Comparison of ENCODE assay signal across 9 mouse cellular contexts in genomic region chr15:102178279-102178678, GRCm38 (mm10). TPM values are rescaled to one million over a fixed set of nuclear protein-coding genes. Genes with fewer than 3 reads are reported as not detected.
DNase-seq lines count a peak whose midpoint lies in the region; ATAC-seq and TF ChIP-seq lines count a peak whose summit lies in the region.
"Had no signal": no experiment of that assay in that cellular context is flagged by ENCODE, and none has a peak within 500 bp of the region (broad histone marks: within the 10 kb centered on the region; RNA-seq: fewer than 3 reads in every experiment).

No protein-coding gene starts in this region.

- H3K4me1 ChIP-seq in hindbrain, embryonic 11.5 days (replicated peaks; ENCODE audit: control insufficient read depth, insufficient read depth, low read length) = no peaks in the 10 kb centered on the region
- H3K4me1 ChIP-seq in hindbrain, embryonic 12.5 days = no peaks in the 10 kb centered on the region
- H3K4me1 ChIP-seq in intestine, postnatal 0 days (replicated peaks; ENCODE audit: control insufficient read depth, insufficient read depth, low read length) = no peaks in the 10 kb centered on the region
- H3K4me1 ChIP-seq in neural tube, embryonic 13.5 days (replicated peaks) = no peaks in the 10 kb centered on the region

- peak; percentile 96 for TF ChIP-seq CTCF in intestine, postnatal 0 days (IDR thresholded peaks at IDR 0.05; ENCODE audit: low read depth)

- H3K27me3 ChIP-seq in hindbrain, embryonic 11.5 days (ENCODE audit: control insufficient read depth, insufficient read depth, low read length) = no peaks in the 10 kb centered on the region
- H3K27me3 ChIP-seq in hindbrain, embryonic 12.5 days = no peaks in the 10 kb centered on the region
- H3K27me3 ChIP-seq in intestine, postnatal 0 days (replicated peaks; ENCODE audit: control insufficient read depth, insufficient read depth, low read length) = no peaks in the 10 kb centered on the region
- no peaks in the 10 kb centered on the region for H3K27me3 ChIP-seq in neural tube, embryonic 13.5 days

- H3K4me3 ChIP-seq in hindbrain, embryonic 11.5 days (ENCODE audit: low read depth, low read length) = no peak overlapping the region
- H3K4me3 ChIP-seq in hindbrain, embryonic 12.5 days = no peak overlapping the region
- no peak overlapping the region for H3K4me3 ChIP-seq in intestine, postnatal 0 days (ENCODE audit: low read depth, low read length)
- no peak overlapping the region for H3K4me3 ChIP-seq in neural tube, embryonic 13.5 days

- intact Hi-C loops in left cerebral cortex, postnatal 36 days (cut with DNase I) = loop anchor here (2.0 kb wide), 1 partner anchor 47 kb away; no protein-coding TSS in a partner anchor

- H3K9me3 ChIP-seq in hindbrain, embryonic 11.5 days (ENCODE audit: control insufficient read depth, low read length) = no peaks in the 10 kb centered on the region
- no peaks in the 10 kb centered on the region for H3K9me3 ChIP-seq in hindbrain, embryonic 12.5 days (replicated peaks)
- no peaks in the 10 kb centered on the region for H3K9me3 ChIP-seq in intestine, postnatal 0 days (ENCODE audit: control insufficient read depth)
- H3K9me3 ChIP-seq in neural tube, embryonic 13.5 days = no peaks in the 10 kb centered on the region

- no peaks in the 10 kb centered on the region for H3K36me3 ChIP-seq in hindbrain, embryonic 11.5 days (ENCODE audit: control insufficient read depth, insufficient read depth, low read length)
- H3K36me3 ChIP-seq in hindbrain, embryonic 12.5 days = no peaks in the 10 kb centered on the region
- peaks cover 5% of the 10 kb centered on the region; the same call in 1 of the 2 replicates for H3K36me3 ChIP-seq in intestine, postnatal 0 days (ENCODE audit: control insufficient read depth, insufficient read depth)
- H3K36me3 ChIP-seq in neural tube, embryonic 13.5 days = peaks cover 16% of the 10 kb centered on the region

- H3K4me2 ChIP-seq in hindbrain, embryonic 11.5 days (replicated peaks; ENCODE audit: low read depth, low read length) = no peak overlapping the region
- no peak overlapping the region for H3K4me2 ChIP-seq in hindbrain, embryonic 12.5 days (replicated peaks)
- no peak overlapping the region for H3K4me2 ChIP-seq in intestine, postnatal 0 days (replicated peaks; ENCODE audit: low read depth)
- H3K4me2 ChIP-seq in neural tube, embryonic 13.5 days = no peak overlapping the region

- no peak for ATAC-seq in hindbrain, embryonic 11.5 days (ENCODE audit: low FRiP score)
- no peak for ATAC-seq in hindbrain, embryonic 12.5 days (ENCODE audit: low FRiP score)
- peak; percentile 67 for ATAC-seq in erythroid progenitor cell, adult 5-6 weeks (replicated peaks; ENCODE audit: low FRiP score, poor library complexity, severe bottlenecking)
- ATAC-seq in intestine, postnatal 0 days = peak; percentile 50
- ATAC-seq in neural tube, embryonic 13.5 days (ENCODE audit: low read depth) = 0 out of 2 replicates have a peak, but pooled peaks have one; percentile 32

- WGBS in hindbrain, embryonic 11.5 days = 17% methylated on average over 6 of the region's 6 CpGs
- WGBS in hindbrain, embryonic 12.5 days = 33% methylated on average over 3 of the region's 6 CpGs
- 9% methylated on average over 6 of the region's 6 CpGs for WGBS in intestine, postnatal 0 days
- WGBS in neural tube, embryonic 13.5 days = 22% methylated on average over 6 of the region's 6 CpGs

- DNase-seq in hindbrain, embryonic 11.5 days (ENCODE audit: low spot score) = peak; percentile 78
- peak; percentile 88 for DNase-seq in brain, adult 2 months (ENCODE audit: low read depth, low spot score)
- peak; percentile 53 to 73 for DNase-seq in left cerebral cortex, postnatal 36 days (ENCODE audit: low spot score in 2 of 2)
- peak; percentile 87 for DNase-seq in testis, postnatal 10 days (ENCODE audit: low spot score)

- H3K27ac ChIP-seq in hindbrain, embryonic 11.5 days (ENCODE audit: low read depth, low read length) = no peak overlapping the region
- no peak overlapping the region for H3K27ac ChIP-seq in hindbrain, embryonic 12.5 days
- no peak overlapping the region for H3K27ac ChIP-seq in intestine, postnatal 0 days (ENCODE audit: low read depth, low read length)
- H3K27ac ChIP-seq in neural tube, embryonic 13.5 days (replicated peaks) = no peak overlapping the region

- no peak overlapping the region for H3K9ac ChIP-seq in hindbrain, embryonic 11.5 days (ENCODE audit: low read depth, low read length)
- no peak overlapping the region for H3K9ac ChIP-seq in hindbrain, embryonic 12.5 days
- no peak overlapping the region for H3K9ac ChIP-seq in intestine, postnatal 0 days (ENCODE audit: low read depth, low read length)
- no peak overlapping the region for H3K9ac ChIP-seq in neural tube, embryonic 13.5 days

RNA-seq across cellular contexts. Expression of gene Zfp740, which starts 24.8 kb away (rescaled TPM):
- 49.7 and 63.8 TPM in 2 replicates for polyA plus RNA-seq in hindbrain, embryonic 11.5 days (2014; fragmentation: Nextera tagmentation; extraction: Ambion mirVana)
- polyA plus RNA-seq in hindbrain, embryonic 12.5 days (2016; fragmentation: Nextera tagmentation; extraction: Ambion mirVana) = 111 and 113 TPM in 2 replicates
- 25.2 and 33.5 TPM in 2 replicates for total RNA-seq in erythroid progenitor cell, adult 5-6 weeks (2015; ENCODE audit: low replicate concordance)
- 30.5 and 52.6 TPM in 2 replicates for total RNA-seq in erythroid progenitor cell, adult 5-6 weeks (2017; ENCODE audit: low replicate concordance)
- polyA plus RNA-seq in intestine, postnatal 0 days (2015; fragmentation: Nextera tagmentation; extraction: Ambion mirVana) = 14.1 and 16.0 TPM in 2 replicates
- total RNA-seq in left cerebral cortex, postnatal 36 days (2021) = 10 to 100 TPM; 61.0 to 64.0 TPM
- 64.8 and 67.9 TPM in 2 replicates for polyA plus RNA-seq in neural tube, embryonic 13.5 days (2015; fragmentation: Nextera tagmentation; extraction: Ambion mirVana)

RNA-seq across cellular contexts. Expression of gene Csad, which starts 26.2 kb away (rescaled TPM):
- polyA plus RNA-seq in hindbrain, embryonic 11.5 days (2014; fragmentation: Nextera tagmentation; extraction: Ambion mirVana) = 23.5 and 27.9 TPM in 2 replicates
- 49.3 and 53.5 TPM in 2 replicates for polyA plus RNA-seq in hindbrain, embryonic 12.5 days (2016; fragmentation: Nextera tagmentation; extraction: Ambion mirVana)
- 8.3 and 23.9 TPM in 2 replicates for total RNA-seq in erythroid progenitor cell, adult 5-6 weeks (2015; ENCODE audit: low replicate concordance)
- total RNA-seq in erythroid progenitor cell, adult 5-6 weeks (2017; ENCODE audit: low replicate concordance) = 6.3 and 27.2 TPM in 2 replicates
- 22.8 and 26.8 TPM in 2 replicates for polyA plus RNA-seq in intestine, postnatal 0 days (2015; fragmentation: Nextera tagmentation; extraction: Ambion mirVana)
- total RNA-seq in left cerebral cortex, postnatal 36 days (2021) = 10 to 100 TPM; 23.9 to 29.4 TPM
- polyA plus RNA-seq in neural tube, embryonic 13.5 days (2015; fragmentation: Nextera tagmentation; extraction: Ambion mirVana) = 35.9 and 38.8 TPM in 2 replicates

RNA-seq across cellular contexts. Expression of gene Soat2, which starts 28.0 kb away (rescaled TPM):
- 0.13 and 0.17 TPM in 2 replicates for polyA plus RNA-seq in hindbrain, embryonic 11.5 days (2014; fragmentation: Nextera tagmentation; extraction: Ambion mirVana)
- polyA plus RNA-seq in hindbrain, embryonic 12.5 days (2016; fragmentation: Nextera tagmentation; extraction: Ambion mirVana) = 0.09 TPM in 1 of 2 replicates, not detected in the other
- total RNA-seq in erythroid progenitor cell, adult 5-6 weeks (2015; ENCODE audit: low replicate concordance) = 1.1 and 5.0 TPM in 2 replicates
- 1.0 and 1.7 TPM in 2 replicates for total RNA-seq in erythroid progenitor cell, adult 5-6 weeks (2017; ENCODE audit: low replicate concordance)
- 52.7 and 56.7 TPM in 2 replicates for polyA plus RNA-seq in intestine, postnatal 0 days (2015; fragmentation: Nextera tagmentation; extraction: Ambion mirVana)
- total RNA-seq in left cerebral cortex, postnatal 36 days (2021) = under 1 TPM in 1 of 2 experiments, not detected in 1; 0.23 TPM
- polyA plus RNA-seq in neural tube, embryonic 13.5 days (2015; fragmentation: Nextera tagmentation; extraction: Ambion mirVana) = 0.11 TPM in 1 of 2 replicates, not detected in the other
- polyA plus RNA-seq: neural tube, embryonic 14.5 days had no signal

RNA-seq across cellular contexts. Expression of gene Igfbp6, which starts 34.1 kb away (rescaled TPM):
- polyA plus RNA-seq in hindbrain, embryonic 11.5 days (2014; fragmentation: Nextera tagmentation; extraction: Ambion mirVana) = 0.31 TPM in 1 of 2 replicates, not detected in the other
- polyA plus RNA-seq in hindbrain, embryonic 12.5 days (2016; fragmentation: Nextera tagmentation; extraction: Ambion mirVana) = 0.42 TPM in 1 of 2 replicates, not detected in the other
- total RNA-seq in erythroid progenitor cell, adult 5-6 weeks (2015; ENCODE audit: low replicate concordance) = not detected in 2 replicates
- total RNA-seq in erythroid progenitor cell, adult 5-6 weeks (2017; ENCODE audit: low replicate concordance) = not detected in 2 replicates
- 27.8 and 29.1 TPM in 2 replicates for polyA plus RNA-seq in intestine, postnatal 0 days (2015; fragmentation: Nextera tagmentation; extraction: Ambion mirVana)
- 10 to 100 TPM; 39.5 to 57.1 TPM for total RNA-seq in left cerebral cortex, postnatal 36 days (2021)
- polyA plus RNA-seq in neural tube, embryonic 13.5 days (2015; fragmentation: Nextera tagmentation; extraction: Ambion mirVana) = 0.36 and 1.2 TPM in 2 replicates

RNA-seq across cellular contexts. Expression of gene Spryd3, which starts 42.2 kb away (rescaled TPM):
- polyA plus RNA-seq in hindbrain, embryonic 11.5 days (2014; fragmentation: Nextera tagmentation; extraction: Ambion mirVana) = 10.1 and 11.9 TPM in 2 replicates
- polyA plus RNA-seq in hindbrain, embryonic 12.5 days (2016; fragmentation: Nextera tagmentation; extraction: Ambion mirVana) = 28.1 and 29.2 TPM in 2 replicates
- 2.5 and 5.4 TPM in 2 replicates for total RNA-seq in erythroid progenitor cell, adult 5-6 weeks (2015; ENCODE audit: low replicate concordance)
- 2.3 and 16.0 TPM in 2 replicates for total RNA-seq in erythroid progenitor cell, adult 5-6 weeks (2017; ENCODE audit: low replicate concordance)
- 26.3 and 26.7 TPM in 2 replicates for polyA plus RNA-seq in intestine, postnatal 0 days (2015; fragmentation: Nextera tagmentation; extraction: Ambion mirVana)
- 100 to 1,000 TPM; 140 to 160 TPM for total RNA-seq in left cerebral cortex, postnatal 36 days (2021)
- polyA plus RNA-seq in neural tube, embryonic 13.5 days (2015; fragmentation: Nextera tagmentation; extraction: Ambion mirVana) = 54.1 and 55.9 TPM in 2 replicates

Comparison
In these comparisons a context has a peak if more than half of its experiments do, and no peak if none do; other contexts are left out.
1. ATAC-seq: peak in erythroid progenitor cell, adult 5-6 weeks (single experiment), intestine, postnatal 0 days (single experiment) and neural tube, embryonic 13.5 days (single experiment); none in hindbrain, embryonic 11.5 days (single experiment) and hindbrain, embryonic 12.5 days (single experiment).
2. RNA of gene Soat2, which starts 28.0 kb away (polyA plus RNA-seq): 52.7 to 56.7 TPM in intestine, postnatal 0 days; 0.13 to 0.17 TPM in hindbrain, embryonic 11.5 days, 0.11 TPM in neural tube, embryonic 13.5 days and 0.09 TPM in hindbrain, embryonic 12.5 days; every median in the first group is over 10 times any median in the second.
3. Peak in every context shown above with its lines, with median percentiles within 50 percentile points of each other: DNase-seq.